Mouse (Mus musculus): ENCODE measurements around the gene 2310011J03Rik. TPM values are rescaled to one million over a fixed set of nuclear protein-coding genes. Genes with fewer than 3 reads are reported as not detected.

The 2310011J03Rik gene
- total and polyA plus RNA-seq, 3 experiments = 65.7 to 81.5 TPM; not detected in 1

DNA sequence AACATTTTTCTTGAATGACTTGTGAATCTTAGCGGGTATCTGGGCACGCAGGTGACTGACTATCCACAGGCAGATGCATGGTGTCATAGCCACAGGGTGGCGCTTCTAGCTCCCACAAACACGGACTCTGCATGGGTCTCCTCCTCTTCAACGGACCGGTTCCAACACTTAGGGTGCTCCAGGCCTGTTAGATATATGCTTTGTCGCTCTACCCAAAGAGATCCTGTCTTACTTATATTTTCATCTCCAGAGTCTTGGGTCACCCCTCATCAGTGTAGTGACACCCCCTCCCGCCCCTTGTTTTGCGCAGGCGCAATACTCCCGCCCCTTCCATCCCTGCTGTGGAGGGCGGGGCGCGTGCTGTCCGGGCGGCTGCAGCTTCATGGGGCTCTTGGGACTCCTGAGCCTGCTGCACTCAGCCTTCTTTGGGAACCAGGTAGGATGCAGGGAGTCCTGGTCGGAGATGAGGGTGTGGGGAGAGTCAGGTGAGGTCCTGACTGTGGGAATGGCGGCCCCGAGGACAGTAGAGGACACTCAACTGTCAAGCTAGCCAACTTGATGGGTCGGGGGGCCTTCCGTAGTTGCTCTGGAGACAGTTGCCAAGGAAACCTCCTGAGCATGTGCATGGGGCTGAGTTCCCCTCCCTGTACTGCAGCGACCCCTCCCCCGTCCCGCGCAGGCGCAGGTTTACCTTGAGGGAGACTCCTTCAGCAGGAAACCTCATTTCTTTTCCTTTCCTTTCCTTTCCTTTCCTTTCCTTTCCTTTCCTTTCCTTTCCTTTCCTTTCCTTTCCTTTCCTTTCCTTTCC, 24.5 kb downstream of the 2310011J03Rik start, which contains the start of gene Apc2:
Apc2 (plus strand) TSS at position 360 of the 808 bp plus-strand sequence.
- no peaks in the 10 kb centered on the region for H3K27me3 ChIP-seq (ENCODE audit: control insufficient read depth in 1 of 2, insufficient read depth in 2 of 2, low read length in 2 of 2)
- no peak within 1 kb of the TSS; a peak in 1 of 4 replicates for H3K4me3 ChIP-seq (ENCODE audit: control insufficient read depth in 1 of 2, insufficient read depth in 1 of 2, low read depth in 2 of 2, low read length in 2 of 2)
- peak; percentile 84 for DNase-seq (ENCODE audit: low read depth, low spot score)
- peaks cover 6 to 9% of the 10 kb centered on the region in 2 experiments; a peak in 3 of 4 replicates for H3K36me3 ChIP-seq (ENCODE audit: control insufficient read depth in 1 of 2, insufficient read depth in 2 of 2, low read length in 2 of 2)
- no peaks in the 10 kb centered on the region for H3K9me3 ChIP-seq (replicated peaks; ENCODE audit: insufficient read depth, low read length)
- peaks cover 19% of the 10 kb centered on the region for H3K79me2 ChIP-seq (ENCODE audit: control insufficient read depth, insufficient read depth, low read length, poor library complexity)
- H3K27ac ChIP-seq (ENCODE audit: control insufficient read depth, low read depth, low read length) = 0 out of 2 replicates have a peak within 1 kb of the TSS, but pooled peaks have one; percentile 1
- H3K4me1 ChIP-seq (ENCODE audit: control insufficient read depth in 1 of 2, insufficient read depth in 2 of 2, low read length in 2 of 2) = peaks cover 0 to 23% of the 10 kb centered on the region in 2 experiments; a peak in 2 of 4 replicates
- H3K9ac ChIP-seq (ENCODE audit: control insufficient read depth, low read depth, low read length, poor library complexity, severe bottlenecking) = peak within 1 kb of the TSS; percentile 98; the same call in 1 of the 2 replicates
- no peak for TF ChIP-seq USF2 (IDR thresholded peaks at IDR 0.05; ENCODE audit: borderline replicate concordance in 1 of 2, insufficient read depth in 1 of 2, low read depth in 1 of 2, low read length in 2 of 2)
- TF ChIP-seq ZMIZ1 (IDR thresholded peaks at IDR 0.05; ENCODE audit: low read depth, low read length) = no peak
- no peak for TF ChIP-seq TCF12 (IDR thresholded peaks at IDR 0.05; ENCODE audit: low read depth, low read length)
- TF ChIP-seq JUND (IDR thresholded peaks at IDR 0.05; ENCODE audit: low read depth, low read length) = no peak
- no peak for TF ChIP-seq ELF1 (IDR thresholded peaks at IDR 0.05; ENCODE audit: low read depth, low read length)
- no peak for TF ChIP-seq POLR2AphosphoS5 (IDR thresholded peaks at IDR 0.05; ENCODE audit: borderline replicate concordance, low read depth, low read length)
- peak; percentile 53 to 77 (median 76) for TF ChIP-seq CTCF (IDR thresholded peaks at IDR 0.05 in 2 of 3, conservative IDR thresholded peaks at IDR 0.05 in 1 of 3; ENCODE audit: control insufficient read depth in 1 of 3, insufficient read depth in 1 of 3, low read depth in 2 of 3, low read length in 3 of 3, poor library complexity in 1 of 3, severe bottlenecking in 1 of 3)
- TF ChIP-seq MEF2A (IDR thresholded peaks at IDR 0.05; ENCODE audit: extremely low read depth, insufficient replicate concordance, low read depth, low read length, poor library complexity, severe bottlenecking) = no peak
- TF ChIP-seq CHD2 (IDR thresholded peaks at IDR 0.05; ENCODE audit: low read length) = no peak
- peak; percentile 37; the same call in 1 of the 2 replicates for TF ChIP-seq ZC3H11A (IDR thresholded peaks at IDR 0.05; ENCODE audit: low read depth, low read length)
- TF ChIP-seq CHD1 (IDR thresholded peaks at IDR 0.05; ENCODE audit: low read depth, low read length) = no peak
- no peak for TF ChIP-seq TAL1 (IDR thresholded peaks at IDR 0.05; ENCODE audit: low read length)
- TF ChIP-seq ZKSCAN1 (IDR thresholded peaks at IDR 0.05; ENCODE audit: low read depth, low read length) = no peak
- TF ChIP-seq ETS1 (IDR thresholded peaks at IDR 0.05; ENCODE audit: low read depth, low read length) = no peak
- no peak for TF ChIP-seq MAFK (IDR thresholded peaks at IDR 0.05; ENCODE audit: borderline replicate concordance, low read depth, low read length)
- no peak for TF ChIP-seq KAT2A (conservative IDR thresholded peaks at IDR 0.05; ENCODE audit: low read depth, low read length)
- no peak for TF ChIP-seq POLR2A (IDR thresholded peaks at IDR 0.05; ENCODE audit: control insufficient read depth in 1 of 2, insufficient read depth in 1 of 2, low read depth in 1 of 2, low read length in 2 of 2, poor library complexity in 1 of 2)
- TF ChIP-seq USF1 (IDR thresholded peaks at IDR 0.05; ENCODE audit: low read depth, low read length) = no peak
- TF ChIP-seq MYC (IDR thresholded peaks at IDR 0.05; ENCODE audit: low read depth, low read length) = peak; percentile 50; the same call in 1 of the 2 replicates
- TF ChIP-seq BHLHE40 (IDR thresholded peaks at IDR 0.05; ENCODE audit: borderline replicate concordance, low read depth, low read length) = no peak
- no peak; the same call in 1 of the 2 replicates for TF ChIP-seq MXI1 (IDR thresholded peaks at IDR 0.05; ENCODE audit: low read depth, low read length)
- TF ChIP-seq EP300 (IDR thresholded peaks at IDR 0.05; ENCODE audit: low read depth in 1 of 2, low read length in 2 of 2) = no peak
- TF ChIP-seq GABPA (IDR thresholded peaks at IDR 0.05; ENCODE audit: low read depth, low read length) = no peak
- no peak for TF ChIP-seq TBP (IDR thresholded peaks at IDR 0.05; ENCODE audit: low read depth, low read length)
- TF ChIP-seq HCFC1 (IDR thresholded peaks at IDR 0.05; ENCODE audit: low read depth, low read length) = no peak
- TF ChIP-seq POLR2AphosphoS2 (IDR thresholded peaks at IDR 0.05; ENCODE audit: low read length) = no peak
- no peak for TF ChIP-seq UBTF (IDR thresholded peaks at IDR 0.05; ENCODE audit: borderline replicate concordance, insufficient read depth, low read depth, low read length)
- TF ChIP-seq NELFE (IDR thresholded peaks at IDR 0.05; ENCODE audit: low read depth, low read length) = no peak
- TF ChIP-seq SMC3 (IDR thresholded peaks at IDR 0.05; ENCODE audit: low read depth, low read length) = peak; percentile 81
- TF ChIP-seq MAZ (IDR thresholded peaks at IDR 0.05; ENCODE audit: low read depth, low read length) = 0 out of 2 replicates have a peak, but pooled peaks have one; percentile 23
- TF ChIP-seq MYB (IDR thresholded peaks at IDR 0.05; ENCODE audit: low read depth, low read length) = no peak
- TF ChIP-seq GATA1 (IDR thresholded peaks at IDR 0.05; ENCODE audit: low read depth, low read length) = no peak
- TF ChIP-seq E2F4 (IDR thresholded peaks at IDR 0.05; ENCODE audit: borderline replicate concordance, low read depth, low read length) = no peak
- TF ChIP-seq SIN3A (IDR thresholded peaks at IDR 0.05; ENCODE audit: low read length) = peak; percentile 62; the same call in 1 of the 2 replicates
- no peak for TF ChIP-seq ZNF384 (IDR thresholded peaks at IDR 0.05; ENCODE audit: low read depth, low read length)
- peak; percentile 48 for TF ChIP-seq RAD21 (IDR thresholded peaks at IDR 0.05; ENCODE audit: low read depth, low read length)

All from MEL (cell line).